Mouse (Mus musculus) hindbrain, embryonic 13.5 days (tissue): ENCODE measurements at regions not wholly inside any gene's neighbourhood (a gene's known extent, or its start where the extent isn't known, plus 50 kb on each side); places are given as distances from the start of the nearest gene placed in this dataset.
A peak's percentile ranks its signal among the peaks of the same experiment; 100 is the strongest.

ENCODE experiments used
- ATAC-seq: fragments of 200-750 bp; cut with Nextera tagmentation; 2 replicates; pipeline ENCODE4 v1.8.0; 2017; ENCODE audit warnings: moderate TSS enrichment; ENCODE audit not compliant: low FRiP score
- H3K27ac ChIP-seq: fragments of 300-500 bp; sonication (generic); 2 replicates; pipeline ENCODE4 v1.5.1; 2015; ENCODE audit warnings: inconsistent platforms, mild to moderate bottlenecking, moderate library complexity
- H3K27me3 ChIP-seq: fragments of 300-500 bp; sonication (generic); 2 replicates; pipeline ENCODE4 v1.6.1; 2015; ENCODE audit warnings: mild to moderate bottlenecking, inconsistent platforms
- H3K36me3 ChIP-seq: fragments of 300-500 bp; sonication (generic); 2 replicates; pipeline ENCODE4 v1.6.1; 2015; ENCODE audit warnings: mild to moderate bottlenecking, inconsistent platforms
- H3K4me1 ChIP-seq: fragments of 300-500 bp; sonication (generic); replicated peaks from 2 replicates; pipeline ENCODE4 v1.6.1; 2015; ENCODE audit warnings: inconsistent platforms
- H3K4me2 ChIP-seq: fragments of 300-500 bp; sonication (generic); 2 replicates; pipeline ENCODE4 v1.6.1; 2015; ENCODE audit warnings: inconsistent platforms, mild to moderate bottlenecking, moderate library complexity
- H3K4me3 ChIP-seq: fragments of 300-500 bp; sonication (generic); 2 replicates; pipeline ENCODE4 v1.5.1; 2015; ENCODE audit warnings: mild to moderate bottlenecking, inconsistent platforms
- H3K9ac ChIP-seq: fragments of 300-500 bp; sonication (generic); 2 replicates; pipeline ENCODE4 v1.6.1; 2015; ENCODE audit warnings: mild to moderate bottlenecking, inconsistent platforms
- H3K9me3 ChIP-seq: fragments of 300-500 bp; sonication (generic); 2 replicates; pipeline ENCODE4 v1.6.1; 2016; ENCODE audit warnings: inconsistent platforms
- WGBS: fragments of 180-500 bp; shearing (Covaris S2); methylation state at CpG from one replicate; pipeline ENCODE4 v1.1.7; 2015; 5-methylcytosine and 5-hydroxymethylcytosine counted together

- no peaks in the 10 kb centered on the region for H3K9me3 ChIP-seq
- H3K4me3 ChIP-seq = no peak overlapping the region
- no peaks in the 10 kb centered on the region for H3K36me3 ChIP-seq
- H3K4me2 ChIP-seq = no peak overlapping the region
- 0 out of 2 replicates have a peak, but pooled peaks cover 6% of the 10 kb centered on the region for H3K4me1 ChIP-seq
- 23% methylated on average over 12 of the region's 12 CpGs for WGBS
- no peak overlapping the region for H3K9ac ChIP-seq
- no peak overlapping the region for H3K27ac ChIP-seq
- ATAC-seq = peak; percentile 94
- H3K27me3 ChIP-seq = no peaks in the 10 kb centered on the region
Measured at GRCm38 (mm10) chr10:46011916-46012596, 434.4 kb downstream of the Hace1 start.

- Histone ChIP-seq H3K27ac (no peak overlapping the region), H3K27me3 (no peaks in the 10 kb centered on the region), H3K36me3 (no peaks in the 10 kb centered on the region), H3K4me2 (no peak overlapping the region), H3K4me1 (0 out of 2 replicates have a peak, but pooled peaks cover 6% of the 10 kb centered on the region), H3K9me3 (no peaks in the 10 kb centered on the region), H3K4me3 (no peak overlapping the region), H3K9ac (no peak overlapping the region)
- 81% methylated on average over 6 of the region's 6 CpGs for WGBS
- no peak for ATAC-seq
Measured at GRCm38 (mm10) chr10:46012599-46012998, 435.0 kb downstream of the Hace1 start.

GRCm38 (mm10) chr10:46016295-46016694 is 438.7 kb downstream of the Hace1 start:
- no peaks in the 10 kb centered on the region for H3K27me3 ChIP-seq
- peak overlapping the region; percentile 48; the same call in 1 of the 2 replicates for H3K27ac ChIP-seq
- ATAC-seq = peak; percentile 47; the same call in 1 of the 2 replicates

GRCm38 (mm10) chr10:46045474-46046093 is 468.0 kb downstream of the Hace1 start:
- no peaks in the 10 kb centered on the region for H3K36me3 ChIP-seq
- H3K27ac ChIP-seq = no peak overlapping the region
- peak; percentile 80 for ATAC-seq
- H3K4me2 ChIP-seq = no peak overlapping the region
- no peak overlapping the region for H3K4me3 ChIP-seq
- H3K9me3 ChIP-seq = no peaks in the 10 kb centered on the region
- H3K4me1 ChIP-seq = peaks cover 25% of the 10 kb centered on the region
- WGBS = 16% methylated on average over 6 of the region's 6 CpGs
- H3K9ac ChIP-seq = no peak overlapping the region
- no peaks in the 10 kb centered on the region for H3K27me3 ChIP-seq

More at GRCm38 (mm10) chr10:46016295-46016694, 438.7 kb downstream of the Hace1 start:
- H3K4me2 ChIP-seq = no peak overlapping the region
- H3K4me3 ChIP-seq = no peak overlapping the region
- H3K4me1 ChIP-seq = 0 out of 2 replicates have a peak, but pooled peaks cover 6% of the 10 kb centered on the region
- H3K9ac ChIP-seq = no peak overlapping the region
- H3K9me3 ChIP-seq = no peaks in the 10 kb centered on the region
- H3K36me3 ChIP-seq = no peaks in the 10 kb centered on the region
- WGBS = 39% methylated on average over 5 of the region's 5 CpGs

- no peaks in the 10 kb centered on the region for H3K9me3 ChIP-seq
- H3K4me3 ChIP-seq = no peak overlapping the region
- H3K27me3 ChIP-seq = no peaks in the 10 kb centered on the region
- H3K4me1 ChIP-seq = peaks cover 25% of the 10 kb centered on the region
- ATAC-seq = no peak
- no peak overlapping the region; the same call in 1 of the 2 replicates for H3K27ac ChIP-seq
- no peak overlapping the region for H3K9ac ChIP-seq
- no peak overlapping the region for H3K4me2 ChIP-seq
- no peaks in the 10 kb centered on the region for H3K36me3 ChIP-seq
Measured at GRCm38 (mm10) chr10:46046094-46046749, 468.6 kb downstream of the Hace1 start.

GRCm38 (mm10) chr10:46046890-46047414 is 469.3 kb downstream of the Hace1 start:
- WGBS = 70% methylated on average over 8 of the region's 8 CpGs

GRCm38 (mm10) chr10:46047591-46047990 is 470.0 kb downstream of the Hace1 start:
- Histone ChIP-seq H3K9me3 (no peaks in the 10 kb centered on the region), H3K9ac (no peak overlapping the region), H3K4me1 (peaks cover 25% of the 10 kb centered on the region), H3K27me3 (no peaks in the 10 kb centered on the region), H3K4me3 (no peak overlapping the region), H3K36me3 (no peaks in the 10 kb centered on the region), H3K27ac (peak overlapping the region; percentile 30; the same call in 1 of the 2 replicates), H3K4me2 (no peak overlapping the region)
- WGBS = 42% methylated on average over 4 of the region's 4 CpGs
- no peak for ATAC-seq

More at GRCm38 (mm10) chr10:46046890-46047414, 469.3 kb downstream of the Hace1 start:
- H3K27ac ChIP-seq = peak overlapping the region; percentile 50
- H3K36me3 ChIP-seq = no peaks in the 10 kb centered on the region
- H3K9me3 ChIP-seq = no peaks in the 10 kb centered on the region
- H3K9ac ChIP-seq = no peak overlapping the region
- ATAC-seq = no peak
- no peaks in the 10 kb centered on the region for H3K27me3 ChIP-seq
- no peak overlapping the region for H3K4me3 ChIP-seq
- no peak overlapping the region for H3K4me2 ChIP-seq
- peaks cover 25% of the 10 kb centered on the region for H3K4me1 ChIP-seq

- peak overlapping the region; percentile 66 for H3K27ac ChIP-seq
- no peak overlapping the region for H3K4me3 ChIP-seq
Measured at GRCm38 (mm10) chr10:46057362-46058198, 480.0 kb downstream of the Hace1 start.

GRCm38 (mm10) chr10:46058199-46058472 is 480.5 kb downstream of the Hace1 start:
- H3K9ac ChIP-seq = no peak overlapping the region
- ATAC-seq = no peak
- H3K27ac ChIP-seq = peak overlapping the region; percentile 66
- H3K4me2 ChIP-seq = no peak overlapping the region
- H3K4me3 ChIP-seq = no peak overlapping the region
- 74% methylated on average over 5 of the region's 5 CpGs for WGBS
- H3K27me3 ChIP-seq = no peaks in the 10 kb centered on the region
- no peaks in the 10 kb centered on the region for H3K9me3 ChIP-seq
- H3K4me1 ChIP-seq = 0 out of 2 replicates have a peak, but pooled peaks cover 3% of the 10 kb centered on the region
- no peaks in the 10 kb centered on the region for H3K36me3 ChIP-seq

More at GRCm38 (mm10) chr10:46057362-46058198, 480.0 kb downstream of the Hace1 start:
- no peak overlapping the region; the same call in 1 of the 2 replicates for H3K4me2 ChIP-seq
- H3K4me1 ChIP-seq = 0 out of 2 replicates have a peak, but pooled peaks cover 3% of the 10 kb centered on the region
- H3K36me3 ChIP-seq = no peaks in the 10 kb centered on the region
- no peaks in the 10 kb centered on the region for H3K27me3 ChIP-seq
- H3K9ac ChIP-seq = no peak overlapping the region
- no peaks in the 10 kb centered on the region for H3K9me3 ChIP-seq
- 30% methylated on average over 14 of the region's 14 CpGs for WGBS
- peak; percentile 77; the same call in 1 of the 2 replicates for ATAC-seq

GRCm38 (mm10) chr10:46059285-46059684 is 481.7 kb downstream of the Hace1 start:
- no peak overlapping the region for H3K9ac ChIP-seq
- WGBS = 85% methylated on average over 3 of the region's 3 CpGs
- no peak for ATAC-seq

GRCm38 (mm10) chr10:46063831-46064230 is 486.2 kb downstream of the Hace1 start:
- WGBS = 94% methylated on average over 4 of the region's 4 CpGs
- H3K9me3 ChIP-seq = no peaks in the 10 kb centered on the region
- H3K9ac ChIP-seq = no peak overlapping the region
- no peaks in the 10 kb centered on the region for H3K36me3 ChIP-seq
- H3K4me1 ChIP-seq = no peaks in the 10 kb centered on the region
- no peaks in the 10 kb centered on the region for H3K27me3 ChIP-seq
- no peak overlapping the region for H3K27ac ChIP-seq
- H3K4me2 ChIP-seq = no peak overlapping the region
- no peak for ATAC-seq
- H3K4me3 ChIP-seq = no peak overlapping the region

More at GRCm38 (mm10) chr10:46059285-46059684, 481.7 kb downstream of the Hace1 start:
- H3K27me3 ChIP-seq = no peaks in the 10 kb centered on the region
- H3K9me3 ChIP-seq = no peaks in the 10 kb centered on the region
- no peaks in the 10 kb centered on the region for H3K36me3 ChIP-seq
- H3K4me2 ChIP-seq = no peak overlapping the region
- 0 out of 2 replicates have a peak, but pooled peaks cover 3% of the 10 kb centered on the region for H3K4me1 ChIP-seq
- H3K4me3 ChIP-seq = no peak overlapping the region
- H3K27ac ChIP-seq = no peak overlapping the region
